Mouse (Mus musculus) heart, postnatal 0 days (tissue): Measurements from ENCODE around the gene Sgo2b. TPM values are rescaled to one million over a fixed set of nuclear protein-coding genes. Genes with fewer than 3 reads are reported as not detected.

Source experiments
- ATAC-seq: fragments of 200-750 bp; cut with Nextera tagmentation; 2 replicates; pipeline ENCODE4 v1.8.0; 2017; ENCODE audit warnings: low read depth, moderate number of reproducible peaks, moderate library complexity; ENCODE audit not compliant: insufficient read depth
- DNase-seq: peaks from one replicate; pipeline ENCODE4 v3.0.0-alpha.2; 2016; ENCODE audit warnings: low spot score
- H3K27ac ChIP-seq: fragments of 300-500 bp; sonication (generic); 2 replicates; pipeline ENCODE4 v1.5.1; 2014; ENCODE audit warnings: low read depth, mild to moderate bottlenecking
- H3K27me3 ChIP-seq: fragments of 300-500 bp; sonication (generic); 2 replicates; pipeline ENCODE4 v1.6.1; 2014; ENCODE audit warnings: low read length, mixed read lengths; ENCODE audit not compliant: control insufficient read depth, insufficient read depth
- H3K36me3 ChIP-seq: fragments of 300-500 bp; sonication (generic); replicated peaks from 2 replicates; pipeline ENCODE4 v1.6.1; 2014; ENCODE audit warnings: low read length, mixed read lengths; ENCODE audit not compliant: control insufficient read depth, insufficient read depth
- H3K4me1 ChIP-seq: fragments of 300-500 bp; sonication (generic); 2 replicates; pipeline ENCODE4 v1.6.1; 2014; ENCODE audit warnings: antibody characterized with exemption; ENCODE audit not compliant: control insufficient read depth, insufficient read depth
- H3K4me2 ChIP-seq: fragments of 300-500 bp; sonication (generic); 2 replicates; pipeline ENCODE4 v1.6.1; 2014; ENCODE audit warnings: low read depth, mild to moderate bottlenecking, low read length, moderate library complexity
- H3K4me3 ChIP-seq: fragments of 300-500 bp; sonication (generic); 2 replicates; pipeline ENCODE4 v1.5.1; 2014; ENCODE audit warnings: low read depth, low read length
- H3K9ac ChIP-seq: fragments of 300-500 bp; sonication (generic); replicated peaks from 2 replicates; pipeline ENCODE4 v1.6.1; 2014; ENCODE audit warnings: low read depth, low read length, mixed read lengths
- H3K9me3 ChIP-seq: fragments of 300-500 bp; sonication (generic); replicated peaks from 2 replicates; pipeline ENCODE4 v1.6.1; 2016; ENCODE audit warnings: low read length; ENCODE audit not compliant: control insufficient read depth
- CTCF ChIP-seq: IDR thresholded peaks from 2 replicates; pipeline ENCODE4 v1.5.1; 2016; ENCODE audit warnings: antibody characterized with exemption, control low read depth, low read depth
- EP300 ChIP-seq: IDR thresholded peaks from 2 replicates; pipeline ENCODE4 v1.6.1; 2016; ENCODE audit warnings: antibody characterized with exemption, low read depth
- WGBS: fragments of 180-500 bp; shearing (Covaris S2); extraction: QIAGEN DNeasy Blood & Tissue Kit; methylation state at CpG from one replicate; pipeline ENCODE4 v1.1.7; 2014; 5-methylcytosine and 5-hydroxymethylcytosine counted together
- polyA plus RNA-seq: library from polyadenylated mRNA; unstranded; fragments of >200 nt; fragmentation: Nextera tagmentation; extraction: Ambion mirVana; gene quantifications from 2 replicates; pipeline ENCODE4 v1.2.1, GENCODE M21; 2015
- total RNA-seq: library from RNA; depleted of rRNA; stranded (reverse); fragments of >200 nt; gene quantifications from 2 replicates; pipeline ENCODE4 v1.2.3, GENCODE M21; 2014; ENCODE audit warnings: low replicate concordance

Sgo2b gene
- total and polyA plus RNA-seq, 2 experiments from 2014 or later: not detected

- H3K9me3 ChIP-seq: no peaks in the 10 kb centered on the region
- WGBS: 83% methylated on average over 7 of the region's 7 CpGs
- H3K27ac ChIP-seq: no peak overlapping the region
- no peak for DNase-seq
- H3K4me3 ChIP-seq: no peak overlapping the region
- no peaks in the 10 kb centered on the region for H3K4me1 ChIP-seq
- H3K9ac ChIP-seq: no peak overlapping the region
- no peaks in the 10 kb centered on the region for H3K36me3 ChIP-seq
- TF ChIP-seq CTCF (no peak), EP300 (no peak)
- H3K27me3 ChIP-seq: no peaks in the 10 kb centered on the region
- no peak for ATAC-seq
- H3K4me2 ChIP-seq: no peak overlapping the region
Observed at GRCm38 (mm10) chr8:63876949-63877348, 75.1 kb downstream of the Sgo2b start.
